Mouse (Mus musculus) kidney, embryonic 16.5 days (tissue): ENCODE measurements at regions not wholly inside any gene's neighbourhood (a gene's known extent, or its start where the extent isn't known, plus 50 kb on each side); places are given as distances from the start of the nearest gene placed in this dataset.
A peak's percentile ranks its signal among the peaks of the same experiment; 100 is the strongest.
"Not testable (repeated sequence)": the region's sequence is repeated elsewhere in the genome, so short reads cannot be mapped to it uniquely, and the experiment has no call there.

Source experiments
- ATAC-seq: fragments of 200-750 bp; cut with Nextera tagmentation; 2 replicates; pipeline ENCODE4 v1.8.0; 2017; ENCODE audit warnings: moderate TSS enrichment; ENCODE audit not compliant: low FRiP score, low TSS enrichment
- H3K27ac ChIP-seq: fragments of 300-500 bp; sonication (generic); 2 replicates; pipeline ENCODE4 v1.5.1; 2014; ENCODE audit warnings: low read length
- H3K27me3 ChIP-seq: fragments of 300-500 bp; sonication (generic); 2 replicates; pipeline ENCODE4 v1.6.1; 2014; ENCODE audit warnings: low read length, control low read depth, mixed read lengths; ENCODE audit not compliant: insufficient read depth
- H3K36me3 ChIP-seq: fragments of 300-500 bp; sonication (generic); 2 replicates; pipeline ENCODE4 v1.6.1; 2014; ENCODE audit warnings: low read length, control low read depth, mixed read lengths; ENCODE audit not compliant: insufficient read depth
- H3K4me1 ChIP-seq: fragments of 300-500 bp; sonication (generic); 2 replicates; pipeline ENCODE4 v1.6.1; 2014; ENCODE audit warnings: low read length, control low read depth, mixed read lengths; ENCODE audit not compliant: insufficient read depth
- H3K4me2 ChIP-seq: fragments of 300-500 bp; sonication (generic); replicated peaks from 2 replicates; pipeline ENCODE4 v1.6.1; 2014; ENCODE audit warnings: low read depth, low read length
- H3K4me3 ChIP-seq: fragments of 300-500 bp; sonication (generic); 2 replicates; pipeline ENCODE4 v1.5.1; 2014; ENCODE audit warnings: mild to moderate bottlenecking, low read length
- H3K9ac ChIP-seq: fragments of 300-500 bp; sonication (generic); replicated peaks from 2 replicates; pipeline ENCODE4 v1.6.1; 2014; ENCODE audit warnings: low read length
- H3K9me3 ChIP-seq: fragments of 300-500 bp; sonication (generic); 2 replicates; pipeline ENCODE4 v1.6.1; 2016; ENCODE audit warnings: low read length, control low read depth
- WGBS: fragments of 180-500 bp; shearing (Covaris S2); extraction: QIAGEN DNeasy Blood & Tissue Kit; methylation state at CpG from one replicate; pipeline ENCODE4 v1.1.7; 2014; 5-methylcytosine and 5-hydroxymethylcytosine counted together

GRCm38 (mm10) chr2:39325715-39326493 lies 99.7 kb upstream of the Ppp6c start:
- Histone ChIP-seq H3K27me3 (no peaks in the 10 kb centered on the region), H3K27ac (no peak overlapping the region), H3K4me2 (peak overlapping the region; percentile 32), H3K9ac (peak overlapping the region; percentile 5; the same call in 1 of the 2 replicates), H3K9me3 (no peaks in the 10 kb centered on the region), H3K36me3 (no peaks in the 10 kb centered on the region), H3K4me3 (peak overlapping the region; percentile 22), H3K4me1 (no peaks in the 10 kb centered on the region)
- ATAC-seq = no peak
- 32% methylated on average over 9 of the region's 9 CpGs for WGBS

- not testable (repeated sequence) for H3K4me1 ChIP-seq, H3K4me3 ChIP-seq, ATAC-seq, H3K9me3 ChIP-seq, H3K9ac ChIP-seq, H3K27me3 ChIP-seq, H3K36me3 ChIP-seq, H3K27ac ChIP-seq
- H3K4me2 ChIP-seq = peak overlapping the region; percentile 32; the same call in 1 of the 2 replicates
- 69% methylated on average over 3 of the region's 3 CpGs for WGBS
These were observed 98.9 kb upstream of the Ppp6c start for GRCm38 (mm10) chr2:39325122-39325521.

- no peaks in the 10 kb centered on the region for H3K27me3 ChIP-seq
- H3K4me1 ChIP-seq = no peaks in the 10 kb centered on the region
- 79% methylated on average over 2 of the region's 2 CpGs for WGBS
- peak; percentile 65; the same call in 1 of the 2 replicates for ATAC-seq
- H3K9me3 ChIP-seq = no peaks in the 10 kb centered on the region
- H3K9ac ChIP-seq = no peak overlapping the region
- no peak overlapping the region for H3K4me2 ChIP-seq
- H3K27ac ChIP-seq = no peak overlapping the region
- no peak overlapping the region for H3K4me3 ChIP-seq
- no peaks in the 10 kb centered on the region for H3K36me3 ChIP-seq
These were observed 73.6 kb upstream of the Ppp6c start for GRCm38 (mm10) chr2:39299798-39300382.

- H3K4me2 ChIP-seq = no peak overlapping the region
- H3K4me3 ChIP-seq = no peak overlapping the region
- no peaks in the 10 kb centered on the region for H3K36me3 ChIP-seq
- peak; percentile 54; the same call in 1 of the 2 replicates for ATAC-seq
- no peak overlapping the region for H3K9ac ChIP-seq
- H3K9me3 ChIP-seq = no peaks in the 10 kb centered on the region
- H3K27ac ChIP-seq = no peak overlapping the region
- 65% methylated on average over 1 of the region's 1 CpGs for whole genome bisulfite sequencing
- no peaks in the 10 kb centered on the region for H3K27me3 ChIP-seq
- H3K4me1 ChIP-seq = no peaks in the 10 kb centered on the region
These were observed 73.0 kb upstream of the Ppp6c start for GRCm38 (mm10) chr2:39299290-39299689.

GRCm38 (mm10) chr2:39295435-39295834 lies 69.2 kb upstream of the Ppp6c start:
- H3K4me2 ChIP-seq = no peak overlapping the region
- no peak overlapping the region for H3K4me3 ChIP-seq
- H3K4me1 ChIP-seq = no peaks in the 10 kb centered on the region
- no peak overlapping the region for H3K9ac ChIP-seq
- no peaks in the 10 kb centered on the region for H3K36me3 ChIP-seq
- H3K27me3 ChIP-seq = no peaks in the 10 kb centered on the region
- no peaks in the 10 kb centered on the region for H3K9me3 ChIP-seq
- H3K27ac ChIP-seq = no peak overlapping the region
- 84% methylated on average over 1 of the region's 1 CpGs for WGBS
- no peak for ATAC-seq

- Histone ChIP-seq H3K9me3 (no peaks in the 10 kb centered on the region), H3K36me3 (no peaks in the 10 kb centered on the region), H3K4me1 (no peaks in the 10 kb centered on the region), H3K9ac (no peak overlapping the region), H3K27me3 (no peaks in the 10 kb centered on the region), H3K4me2 (no peak overlapping the region), H3K4me3 (no peak overlapping the region), H3K27ac (no peak overlapping the region)
- ATAC-seq = no peak
- 54% methylated on average over 1 of the region's 1 CpGs for WGBS
These were observed 52.0 kb upstream of the Ppp6c start for GRCm38 (mm10) chr2:39278218-39278617.
